Mouse (Mus musculus) heart, adult 2 months (tissue): ENCODE measurements around the gene Apold1.

ENCODE experiments used
- EP300 ChIP-seq: fragments of 200-500 bp; IDR thresholded peaks from 2 replicates; pipeline ENCODE4 v1.6.1; 2011; ENCODE audit warnings: low read depth, low read length, control low read depth; ENCODE audit not compliant: insufficient read depth
- POLR2A ChIP-seq: fragments of 200-500 bp; IDR thresholded peaks from 2 replicates; pipeline ENCODE4 v1.6.1; 2011; ENCODE audit warnings: mild to moderate bottlenecking, low read depth, low read length, control low read depth; ENCODE audit not compliant: insufficient read depth

DNA sequence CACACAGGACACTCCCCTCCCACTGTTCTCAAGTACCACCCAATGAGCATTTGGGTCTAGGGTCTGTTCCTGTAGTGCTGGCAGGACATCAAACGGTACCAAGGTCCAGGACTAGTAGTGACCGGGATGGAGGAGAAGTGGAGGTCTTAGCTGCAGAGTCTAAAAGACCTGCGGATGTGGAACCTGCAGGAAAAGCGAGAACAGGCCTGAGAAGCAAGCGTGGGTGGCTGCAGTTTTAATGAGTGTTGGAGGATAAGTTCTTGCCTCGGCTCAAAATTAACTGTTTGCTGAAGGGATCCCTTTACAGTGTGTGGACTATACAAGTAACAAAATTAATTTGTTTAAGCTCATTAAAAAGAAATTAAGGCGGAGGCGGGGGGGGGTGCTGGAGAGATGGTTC is 13.5 kb downstream of the Apold1 start:
- TF ChIP-seq POLR2A (no peak), EP300 (no peak)
